Mouse (Mus musculus): ENCODE measurements around the gene Gm5134.

Gm5134 gene

DNA sequence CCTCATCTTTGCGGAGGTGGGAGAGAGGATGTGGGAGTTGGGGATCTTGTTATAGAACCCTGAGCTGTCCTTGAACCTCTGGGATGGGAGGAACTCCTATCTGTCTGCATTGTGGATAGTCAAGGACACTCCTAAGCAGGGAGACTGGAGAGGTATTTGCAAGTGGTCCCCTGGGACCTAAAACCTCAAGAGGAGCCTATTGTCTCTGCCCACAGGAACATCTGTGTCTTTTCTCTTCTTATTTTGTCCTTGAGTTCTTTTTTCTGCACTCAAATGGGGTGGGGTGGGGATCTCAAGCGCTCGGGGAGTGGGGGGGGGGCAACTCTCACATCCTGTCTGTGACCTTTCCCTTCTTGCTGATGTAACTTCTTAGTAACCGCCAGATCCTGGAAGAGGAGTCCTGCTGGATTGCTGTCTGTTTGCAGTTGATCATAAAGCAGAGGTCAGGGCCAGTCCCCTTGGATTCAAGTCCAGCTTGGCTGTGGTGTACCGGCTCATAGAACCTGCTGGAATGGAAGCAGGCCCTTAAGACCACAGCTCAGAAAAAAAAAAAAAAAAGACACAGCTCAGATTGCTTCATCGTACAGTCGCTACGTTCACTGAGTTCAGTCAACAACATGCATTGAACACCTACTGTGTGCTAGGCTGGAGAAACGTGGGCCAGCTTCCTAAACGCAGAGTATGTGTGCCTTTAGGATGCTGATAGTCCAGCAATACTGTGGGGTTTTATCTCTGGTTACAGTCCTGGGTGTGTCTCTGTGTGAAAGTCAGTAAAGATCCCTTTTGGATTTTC is 16.3 kb upstream of the Gm5134 start:
- in situ Hi-C loops (cut with MseI, MboI) = loop anchor here in 1 of 2 experiments (10.0 kb wide), 1 partner anchor 173 kb away; the partner anchor contains the start of gene Cabin1

DNA sequence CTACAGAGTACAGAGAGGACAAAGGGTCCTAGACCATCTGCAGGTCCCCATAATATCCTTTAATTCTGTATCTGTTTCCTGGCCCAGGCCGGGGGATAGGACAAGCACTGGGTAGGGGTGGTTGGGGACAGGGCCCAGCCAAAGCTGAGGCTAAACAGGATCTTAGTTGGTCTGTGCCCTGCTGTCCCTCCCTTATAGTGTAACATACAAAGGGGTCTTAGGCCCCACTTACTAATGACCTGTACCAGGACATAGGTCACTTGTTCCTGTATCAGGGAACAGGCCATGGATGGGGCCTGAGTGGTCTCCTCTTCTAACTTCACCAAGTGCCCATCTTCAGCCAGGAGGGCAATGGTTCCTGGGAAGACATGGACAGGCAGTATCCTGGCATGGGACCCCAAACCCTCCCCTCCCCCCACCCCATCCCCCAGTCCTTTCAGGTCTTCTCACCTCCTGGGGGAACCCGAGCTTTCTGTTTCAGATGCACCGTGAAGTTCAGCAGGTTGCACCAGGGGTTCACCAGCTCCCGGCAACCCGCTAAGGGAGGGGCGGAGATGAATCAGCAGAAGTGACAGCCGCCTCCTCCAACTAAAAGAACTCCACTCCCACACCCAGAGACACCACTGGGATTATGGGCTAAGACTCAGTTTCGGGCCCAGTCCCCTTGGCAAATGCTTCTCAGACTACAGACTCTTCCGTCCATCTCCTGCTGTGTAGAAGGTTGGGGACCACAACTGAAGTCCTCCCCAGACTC is 14.7 kb upstream of the Gm5134 start:
- in situ Hi-C loops (cut with MseI, MboI) = loop anchor here in 1 of 2 experiments (10.0 kb wide), 1 partner anchor 175 kb away; the partner anchor contains the start of gene Cabin1

DNA sequence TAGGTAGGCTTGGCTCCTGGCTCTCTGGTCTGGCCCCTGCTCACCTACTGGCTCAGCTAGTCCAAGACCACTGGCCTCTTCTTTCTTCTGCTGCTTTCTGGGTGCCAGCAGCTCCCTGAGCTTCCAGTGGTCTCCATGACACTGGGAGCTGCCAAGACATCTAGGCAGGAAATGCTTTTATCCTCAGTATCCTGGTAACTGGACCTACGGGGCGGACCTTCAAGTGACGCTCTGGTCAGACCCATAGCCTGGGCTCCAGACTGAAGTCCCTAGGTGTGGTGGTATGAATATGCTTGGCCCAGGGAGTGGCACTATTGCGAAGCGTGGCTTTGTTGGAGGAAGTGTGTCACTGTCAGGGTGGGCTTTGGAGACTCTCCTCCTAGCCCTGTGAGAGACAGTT is 13.8 kb upstream of the Gm5134 start, which contains the start of gene Gm867:
TSS of gene Gm867 (minus strand) at position 153 of the 400 bp plus-strand sequence.
- in situ Hi-C loops (cut with MseI, MboI) = no loop called here

DNA sequence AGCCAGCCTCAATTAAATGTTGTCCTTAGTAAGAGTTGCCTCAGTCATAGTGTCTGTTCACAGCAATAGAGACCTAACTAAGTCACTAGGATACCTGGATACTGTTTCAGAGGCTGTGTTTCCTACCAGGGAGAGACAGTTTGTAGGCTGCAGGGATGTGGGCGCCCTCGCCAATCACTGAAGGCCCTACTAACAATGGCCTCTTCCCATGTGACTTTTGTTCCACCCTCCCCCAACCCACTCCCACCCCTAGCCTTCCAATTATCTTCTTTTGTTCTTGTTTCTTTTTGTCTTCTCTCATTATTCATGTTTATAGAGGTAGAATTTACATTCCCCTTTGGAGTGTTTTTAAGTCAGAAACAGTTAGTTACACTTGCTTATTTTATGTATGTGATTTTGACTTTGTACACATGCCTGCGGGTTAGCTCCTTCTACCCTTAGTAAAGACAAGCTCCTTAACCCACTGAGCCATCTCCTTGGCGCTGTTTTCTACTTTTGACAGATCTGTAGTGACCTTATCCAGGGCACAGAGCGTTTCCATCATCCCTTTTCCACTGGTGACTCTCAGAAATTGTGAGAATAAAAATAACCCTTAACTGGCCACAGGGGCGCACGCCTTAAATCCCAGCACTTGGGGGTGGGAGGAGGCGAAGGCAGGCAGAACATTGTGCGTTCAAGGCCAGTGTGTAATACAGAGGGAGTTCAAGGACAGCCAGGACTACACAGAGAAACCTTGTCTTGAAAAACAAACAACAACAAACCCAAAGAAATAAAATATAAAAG is 13.1 kb upstream of the Gm5134 start:
- in situ Hi-C loops (cut with MseI, MboI) = no loop called here

- in situ Hi-C loops (cut with MseI, MboI) = no loop called here
These were observed 11.4 kb upstream of the Gm5134 start, which contains the start of gene Vpreb3 for GRCm38 (mm10) chr10:75942736-75943477. Gene Vpreb3 (plus strand): TSS chr10:75943057.

DNA sequence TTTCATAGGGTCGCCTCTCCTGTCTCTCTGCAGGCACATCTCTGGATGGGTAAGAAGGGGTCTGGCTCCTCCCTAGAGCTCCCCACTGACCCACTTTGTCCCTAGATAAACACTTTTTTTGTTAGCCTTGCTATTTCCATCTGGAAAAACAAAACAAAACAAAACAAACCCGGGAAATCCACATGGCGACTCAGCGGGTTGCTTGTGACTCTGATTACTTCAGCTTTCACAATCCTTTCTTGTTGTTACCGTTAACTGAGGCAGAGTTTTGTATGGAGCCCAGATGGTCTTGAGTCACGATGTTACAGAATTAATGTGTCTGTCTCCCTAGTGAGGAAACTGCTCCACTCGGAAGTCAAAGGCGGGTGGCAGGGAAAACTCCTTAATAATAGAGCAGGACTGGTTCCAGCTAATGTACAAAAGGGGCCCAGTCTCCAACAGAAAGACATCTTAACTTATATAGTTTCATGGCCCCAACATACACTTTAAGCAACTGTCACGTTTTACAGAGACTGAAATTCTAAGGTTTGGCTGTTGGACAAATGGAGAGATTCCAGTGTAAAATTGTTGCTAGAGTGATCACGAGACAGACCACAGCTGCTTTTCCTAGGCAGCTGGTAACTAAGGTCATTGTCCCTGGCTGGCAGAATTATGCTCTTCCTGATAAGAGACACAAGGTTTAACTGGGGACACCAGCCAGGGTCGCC is 10.1 kb upstream of the Gm5134 start:
- in situ Hi-C loops (cut with MseI, MboI) = no loop called here

DNA sequence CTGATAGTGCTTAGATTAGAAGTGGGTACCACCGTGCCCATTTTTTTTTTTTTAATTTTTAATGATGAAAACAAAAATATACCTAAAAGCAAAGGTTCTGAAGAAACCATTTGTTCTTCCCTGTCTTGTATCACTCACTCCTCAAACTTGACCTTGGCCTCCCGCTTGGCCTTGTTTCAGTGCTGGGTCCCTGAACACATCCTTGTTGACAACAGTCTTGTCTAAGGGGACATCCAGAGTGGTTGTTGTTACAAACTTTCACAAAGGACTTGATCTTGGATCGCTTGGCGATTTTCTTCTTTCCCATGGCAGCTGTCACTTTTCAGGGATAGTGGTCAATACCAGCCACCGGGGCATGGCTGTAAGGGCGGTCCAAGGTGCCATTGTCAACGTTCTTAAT is 9.1 kb upstream of the Gm5134 start:
- in situ Hi-C loops (cut with MseI, MboI) = no loop called here

GRCm38 (mm10) chr10:75945896-75946295 is 8.4 kb upstream of the Gm5134 start:
- in situ Hi-C loops (cut with MseI, MboI) = no loop called here

- in situ Hi-C loops (cut with MseI, MboI) = no loop called here
These were observed 6.2 kb upstream of the Gm5134 start for GRCm38 (mm10) chr10:75948079-75948478.

GRCm38 (mm10) chr10:75949053-75950045 is 5.0 kb upstream of the Gm5134 start:
- in situ Hi-C loops (cut with MseI, MboI) = loop anchor here in 1 of 2 experiments (5.0 to 10.0 kb wide), 2 partner anchors 67 to 205 kb away; no protein-coding TSS in a partner anchor

GRCm38 (mm10) chr10:75950791-75951210 is 3.5 kb upstream of the Gm5134 start:
- in situ Hi-C loops (cut with MseI, MboI) = loop anchor here in 1 of 2 experiments (5.0 to 10.0 kb wide), 2 partner anchors 68 to 206 kb away; no protein-coding TSS in a partner anchor

DNA sequence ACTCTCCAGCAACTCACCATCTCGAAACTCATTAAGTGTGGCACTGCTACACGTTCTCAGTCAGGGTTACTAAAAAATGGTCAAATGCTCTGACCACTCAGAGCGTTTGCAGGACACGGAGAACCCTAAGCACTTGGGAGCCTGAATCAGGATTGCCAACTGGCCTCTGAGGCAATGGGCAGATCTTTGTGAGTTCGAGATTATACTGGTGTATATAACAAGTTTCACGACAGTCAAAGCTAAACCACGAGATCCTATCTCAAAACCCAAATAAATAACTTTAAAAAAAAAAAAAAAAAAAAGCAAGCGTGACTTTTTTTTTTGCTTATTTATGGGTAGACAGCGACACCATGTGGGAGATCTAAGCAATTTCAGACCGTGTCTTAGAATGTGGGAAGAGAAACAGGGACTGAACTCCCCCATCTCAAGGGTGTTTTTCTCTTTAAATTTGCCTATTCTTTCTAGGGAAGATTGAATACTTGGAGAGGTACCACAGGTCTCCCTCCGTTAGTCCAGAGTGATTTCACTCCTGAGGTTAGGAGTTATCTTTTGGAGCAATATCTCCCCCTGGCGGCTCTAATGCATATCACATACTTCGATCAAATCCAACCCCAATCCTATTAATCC is 2.8 kb upstream of the Gm5134 start:
- in situ Hi-C loops (cut with MseI, MboI) = loop anchor here in 1 of 2 experiments (5.0 to 10.0 kb wide), 2 partner anchors 69 to 207 kb away; no protein-coding TSS in a partner anchor

GRCm38 (mm10) chr10:75973846-75974245 is 19.5 kb downstream of the Gm5134 start:
- in situ Hi-C loops (cut with MseI, MboI) = no loop called here

DNA sequence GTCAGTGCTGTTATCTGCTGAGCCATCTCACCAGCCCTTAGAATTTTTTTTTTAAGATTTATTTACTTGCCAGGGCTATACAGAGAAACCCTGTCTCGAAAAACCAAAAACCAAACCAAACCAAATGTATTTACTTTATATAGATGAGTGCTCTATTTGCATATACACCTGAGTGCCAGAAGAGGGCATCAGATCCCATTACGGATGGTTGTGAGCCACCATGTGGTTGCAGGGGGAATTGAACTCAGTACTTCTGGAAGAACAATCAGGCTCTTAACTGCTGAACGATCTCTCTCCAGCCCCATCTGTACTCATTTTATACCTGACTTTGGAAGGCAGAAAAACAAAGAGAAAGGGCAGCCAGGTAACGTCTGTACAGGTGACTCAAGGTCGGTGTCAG is 20.9 kb downstream of the Gm5134 start:
- in situ Hi-C loops (cut with MseI, MboI) = no loop called here

DNA sequence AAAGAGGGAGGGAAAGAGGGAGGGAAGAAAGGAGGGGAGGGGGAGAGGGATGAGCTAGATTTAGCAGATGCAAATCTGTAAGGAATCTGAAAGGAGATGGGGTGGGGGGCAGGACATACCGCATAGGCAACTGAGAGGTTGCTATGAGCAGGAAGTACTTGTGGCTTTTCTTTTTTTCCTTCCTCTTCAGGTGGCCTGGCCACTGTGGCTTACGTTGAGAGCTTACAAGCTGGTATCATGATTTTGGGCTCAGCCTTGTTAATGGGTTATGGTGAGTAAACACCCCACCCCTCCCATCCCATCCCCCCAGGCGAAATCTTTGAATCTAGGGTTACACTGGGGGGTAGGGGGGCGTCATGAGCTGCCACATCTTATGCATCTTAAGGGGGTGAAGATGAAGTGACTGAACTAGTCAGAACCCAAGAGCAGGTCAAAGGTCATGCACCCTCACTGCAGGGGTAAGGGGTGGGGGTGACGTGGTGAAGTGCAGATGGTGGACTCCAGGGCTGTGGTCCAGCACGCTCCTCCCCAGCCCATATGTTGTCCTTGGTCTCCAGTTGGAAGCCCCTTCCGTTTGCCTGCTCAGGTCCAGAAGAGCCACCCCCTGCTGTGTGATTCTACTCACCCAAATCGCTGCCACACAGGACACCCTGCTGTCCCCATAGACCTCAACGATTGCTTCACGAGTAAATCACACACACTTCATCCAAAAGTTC is 24.0 kb downstream of the Gm5134 start:
- in situ Hi-C loops (cut with MseI, MboI) = no loop called here

GRCm38 (mm10) chr10:75978835-75979157 is 24.5 kb downstream of the Gm5134 start:
- in situ Hi-C loops (cut with MseI, MboI) = no loop called here

- in situ Hi-C loops (cut with MseI, MboI) = no loop called here
These were observed 25.1 kb downstream of the Gm5134 start for GRCm38 (mm10) chr10:75979432-75979831.
